Mouse (Mus musculus) MEL (cell line): ENCODE measurements around the gene Best3. TPM values are rescaled to one million over a fixed set of nuclear protein-coding genes. Genes with fewer than 3 reads are reported as not detected.
A peak's percentile ranks its signal among the peaks of the same experiment; 100 is the strongest.

Experiments used
- DNase-seq: peaks from one replicate; pipeline ENCODE4 v3.0.0; 2011; ENCODE audit warnings: low read depth, low spot score
- H3K27ac ChIP-seq: 2 replicates; pipeline ENCODE4 v1.5.1; 2012; ENCODE audit warnings: low read depth, mild to moderate bottlenecking, control low read depth, low read length, moderate library complexity; ENCODE audit not compliant: control insufficient read depth
- H3K27me3 ChIP-seq, 2 experiments: fragments of 150-350 bp in 1 of 2; sonication (generic) in 1 of 2; 2 replicates each; pipeline ENCODE4 v1.6.1; 2012; ENCODE audit warnings: low read length in 2 of 2, mild to moderate bottlenecking in 2 of 2, improper control_type of control experiment in 1 of 2, moderate library complexity in 1 of 2; ENCODE audit not compliant: insufficient read depth in 2 of 2, control insufficient read depth in 1 of 2
- H3K36me3 ChIP-seq, 2 experiments: 2 replicates each; pipeline ENCODE4 v1.6.1; 2012 to 2014; ENCODE audit warnings: low read length in 2 of 2, improper control_type of control experiment in 1 of 2, inconsistent platforms in 1 of 2, mild to moderate bottlenecking in 1 of 2; ENCODE audit not compliant: insufficient read depth in 2 of 2, control insufficient read depth in 1 of 2
- H3K4me1 ChIP-seq, 2 experiments: fragments of 150-350 bp in 1 of 2; sonication (generic) in 1 of 2; 2 replicates each; pipeline ENCODE4 v1.6.1; 2012; ENCODE audit warnings: low read length in 2 of 2, improper control_type of control experiment in 1 of 2, mild to moderate bottlenecking in 1 of 2; ENCODE audit not compliant: insufficient read depth in 2 of 2, control insufficient read depth in 1 of 2
- H3K4me3 ChIP-seq, 2 experiments: fragments of 150-350 bp in 1 of 2; sonication (generic) in 1 of 2; 2 replicates each; pipeline ENCODE4 v1.5.1; 2012; ENCODE audit warnings: low read depth in 2 of 2, low read length in 2 of 2, mild to moderate bottlenecking in 2 of 2, moderate library complexity in 2 of 2, control low read depth in 1 of 2, improper control_type of control experiment in 1 of 2; ENCODE audit not compliant: control insufficient read depth in 1 of 2, insufficient read depth in 1 of 2
- H3K79me2 ChIP-seq: 2 replicates; pipeline ENCODE4 v1.6.1; 2012; ENCODE audit warnings: mild to moderate bottlenecking, low read length, moderate library complexity; ENCODE audit not compliant: control insufficient read depth, poor library complexity, insufficient read depth
- H3K9ac ChIP-seq: 2 replicates; pipeline ENCODE4 v1.6.1; 2012; ENCODE audit warnings: low read depth, mild to moderate bottlenecking, control low read depth, low read length, moderate library complexity; ENCODE audit not compliant: control insufficient read depth, poor library complexity, severe bottlenecking
- H3K9me3 ChIP-seq: fragments of 150-350 bp; sonication (generic); replicated peaks from 2 replicates; pipeline ENCODE4 v1.6.1; 2012; ENCODE audit warnings: mild to moderate bottlenecking, low read length, improper control_type of control experiment, moderate library complexity; ENCODE audit not compliant: insufficient read depth
- E2F4 ChIP-seq: IDR thresholded peaks from 2 replicates; pipeline ENCODE4 v1.6.1; 2011; ENCODE audit warnings: low read depth, low read length, improper control_type of control experiment, borderline replicate concordance
- ELF1 ChIP-seq: IDR thresholded peaks from 2 replicates; pipeline ENCODE4 v1.6.1; 2014; ENCODE audit warnings: low read depth, mild to moderate bottlenecking, inconsistent platforms, low read length, improper control_type of control experiment, moderate library complexity
- HCFC1 ChIP-seq: IDR thresholded peaks from 2 replicates; pipeline ENCODE4 v1.6.1; 2012; ENCODE audit warnings: low read depth, mild to moderate bottlenecking, inconsistent platforms, low read length, improper control_type of control experiment, moderate library complexity
- MAX ChIP-seq: IDR thresholded peaks from 2 replicates; pipeline ENCODE4 v1.6.1; 2011; ENCODE audit warnings: low read length, improper control_type of control experiment
- MAZ ChIP-seq: IDR thresholded peaks from 2 replicates; pipeline ENCODE4 v1.6.1; 2012; ENCODE audit warnings: low read depth, mild to moderate bottlenecking, inconsistent platforms, low read length, improper control_type of control experiment
- MXI1 ChIP-seq: IDR thresholded peaks from 2 replicates; pipeline ENCODE4 v1.6.1; 2011; ENCODE audit warnings: mild to moderate bottlenecking, low read depth, low read length, improper control_type of control experiment
- MYC ChIP-seq: IDR thresholded peaks from 2 replicates; pipeline ENCODE4 v1.6.1; 2011; ENCODE audit warnings: low read depth, mild to moderate bottlenecking, low read length, improper control_type of control experiment, moderate library complexity
- NELFE ChIP-seq: IDR thresholded peaks from 2 replicates; pipeline ENCODE4 v1.6.1; 2011; ENCODE audit warnings: low read depth, low read length, improper control_type of control experiment
- NRF1 ChIP-seq: IDR thresholded peaks from 2 replicates; pipeline ENCODE4 v1.6.1; 2014; ENCODE audit warnings: low read depth, mild to moderate bottlenecking, inconsistent platforms, low read length, improper control_type of control experiment, moderate library complexity; ENCODE audit not compliant: poor library complexity, insufficient read depth, severe bottlenecking
- POLR2A ChIP-seq, 2 experiments: IDR thresholded peaks; 2 replicates each; pipeline ENCODE4 v1.6.1; 2011 to 2012; ENCODE audit warnings: low read length in 2 of 2, mild to moderate bottlenecking in 2 of 2, control low read depth in 1 of 2, improper control_type of control experiment in 1 of 2, low read depth in 1 of 2, moderate library complexity in 1 of 2; ENCODE audit not compliant: control insufficient read depth in 1 of 2, insufficient read depth in 1 of 2, poor library complexity in 1 of 2
- POLR2AphosphoS2 ChIP-seq: IDR thresholded peaks from 2 replicates; pipeline ENCODE4 v1.6.1; 2011; ENCODE audit warnings: low read length, improper control_type of control experiment
- RAD21 ChIP-seq: IDR thresholded peaks from 2 replicates; pipeline ENCODE4 v1.6.1; 2011; ENCODE audit warnings: mild to moderate bottlenecking, low read depth, low read length, improper control_type of control experiment
- SIN3A ChIP-seq: IDR thresholded peaks from 2 replicates; pipeline ENCODE4 v1.6.1; 2012; ENCODE audit warnings: low read length, improper control_type of control experiment, inconsistent platforms
- TAL1 ChIP-seq: IDR thresholded peaks from 2 replicates; pipeline ENCODE4 v1.6.1; 2012; ENCODE audit warnings: mild to moderate bottlenecking, inconsistent platforms, low read length, moderate library complexity, mixed read lengths
- TBP ChIP-seq: IDR thresholded peaks from 2 replicates; pipeline ENCODE4 v1.8.0; 2011; ENCODE audit warnings: low read depth, low read length, improper control_type of control experiment
- TCF12 ChIP-seq: IDR thresholded peaks from 2 replicates; pipeline ENCODE4 v1.6.1; 2014; ENCODE audit warnings: low read depth, mild to moderate bottlenecking, inconsistent platforms, low read length, improper control_type of control experiment, moderate library complexity
- ZMIZ1 ChIP-seq: IDR thresholded peaks from 2 replicates; pipeline ENCODE4 v1.6.1; 2012; ENCODE audit warnings: low read depth, mild to moderate bottlenecking, inconsistent platforms, low read length, improper control_type of control experiment, moderate library complexity
- ZNF384 ChIP-seq: IDR thresholded peaks from 2 replicates; pipeline ENCODE4 v1.6.1; 2012; ENCODE audit warnings: low read depth, mild to moderate bottlenecking, inconsistent platforms, low read length, improper control_type of control experiment
- polyA plus RNA-seq, 2 experiments: library from polyadenylated mRNA; stranded (reverse) in 1 of 2; unstranded in 1 of 2; fragments of >175 nt in 1 of 2; fragments of >200 nt in 1 of 2; gene quantifications; 2 replicates each; pipeline versions ENCODE4 v1.2.1 to v1.2.4; 2012; ENCODE audit warnings: low replicate concordance in 2 of 2, low read depth in 1 of 2; ENCODE audit not compliant: insufficient read length in 2 of 2, insufficient read depth in 1 of 2, missing spikeins in 1 of 2
- total RNA-seq: library from RNA; depleted of rRNA; stranded (reverse); fragments of 300-350 nt; gene quantifications from 2 replicates; pipeline ENCODE4 v1.2.3, GENCODE M21; 2012

The Best3 gene
- total and polyA plus RNA-seq, 3 experiments = not detected

GRCm38 (mm10) chr10:117062894-117063253, 76.8 kb downstream of the Best3 start (continued):
- no peak for TF ChIP-seq NRF1
- TF ChIP-seq HCFC1 = peak; percentile 26; the same call in 1 of the 2 replicates

- no peaks in the 10 kb centered on the region for H3K27me3 ChIP-seq
- H3K9me3 ChIP-seq = no peaks in the 10 kb centered on the region
- H3K9ac ChIP-seq = peak within 1 kb of the TSS; percentile 87
- peaks cover 41% of the 10 kb centered on the region for H3K79me2 ChIP-seq
- peak within 1 kb of the TSS; percentile 72 to 76 for H3K4me3 ChIP-seq
- peak in 1 of 2 experiments; percentile 95 for TF ChIP-seq POLR2A (IDR thresholded peaks at IDR 0.05; ENCODE audit: control insufficient read depth in 1 of 2, insufficient read depth in 1 of 2, low read depth in 1 of 2, low read length in 2 of 2, poor library complexity in 1 of 2)
- TF ChIP-seq SIN3A = peak; percentile 59
- peak; percentile 80 for TF ChIP-seq ZMIZ1
- peak; percentile 84 for TF ChIP-seq HCFC1
- peak; percentile 93 for TF ChIP-seq ELF1
- peak; percentile 79 for TF ChIP-seq POLR2AphosphoS2
- peak; percentile 57 for TF ChIP-seq TBP
- TF ChIP-seq TCF12 = peak; percentile 46; the same call in 1 of the 2 replicates
- no peak for TF ChIP-seq E2F4
- TF ChIP-seq NELFE = peak; percentile 94
- peak; percentile 87 for TF ChIP-seq MYC
- TF ChIP-seq NRF1 = no peak
- peak; percentile 64 for TF ChIP-seq MXI1
- TF ChIP-seq TAL1 = no peak
- no peak for TF ChIP-seq ZNF384
- TF ChIP-seq MAX = peak; percentile 87
- peak within 1 kb of the TSS; percentile 87 for H3K27ac ChIP-seq
- peaks cover 32 to 42% of the 10 kb centered on the region in 2 experiments for H3K36me3 ChIP-seq
- peak; percentile 96 for DNase-seq
- H3K4me1 ChIP-seq = peaks cover 3 to 27% of the 10 kb centered on the region in 2 experiments
Measured at GRCm38 (mm10) chr10:117063254-117064021, 77.3 kb downstream of the Best3 start, which contains the start of gene Cct2. Cct2 (minus strand) TSS chr10:117063814.

- no peaks in the 10 kb centered on the region for H3K27me3 ChIP-seq
- H3K79me2 ChIP-seq = peaks cover 36% of the 10 kb centered on the region
- peak overlapping the region; percentile 75 for H3K27ac ChIP-seq
- H3K9ac ChIP-seq = peak overlapping the region; percentile 62
- no peak for DNase-seq
- TF ChIP-seq MAZ (no peak), RAD21 (no peak), TBP (no peak), SIN3A (0 out of 2 replicates have a peak, but pooled peaks have one; percentile 9)
- H3K9me3 ChIP-seq = no peaks in the 10 kb centered on the region
- H3K36me3 ChIP-seq = peaks cover 29 to 35% of the 10 kb centered on the region in 2 experiments
- H3K4me1 ChIP-seq = peaks cover 3 to 24% of the 10 kb centered on the region in 2 experiments
- H3K4me3 ChIP-seq = peak overlapping the region; percentile 46 to 71
Measured at GRCm38 (mm10) chr10:117064076-117064475, 78.0 kb downstream of the Best3 start.
